28 mouse cellular contexts compared by ENCODE assay signal in genomic region chr10:9029506-9029905, GRCm38 (mm10).
DNase-seq lines count a peak whose midpoint lies in the region; ATAC-seq lines count a peak whose summit lies in the region.
"Had no signal": no experiment of that assay in that cellular context is flagged by ENCODE, and none has a peak within 500 bp of the region (broad histone marks: within the 10 kb centered on the region; RNA-seq: fewer than 3 reads in every experiment).

No protein-coding gene starts in this region.

- H3K27ac ChIP-seq in limb, embryonic 12.5 days: peak overlapping the region; percentile 41; the same call in 1 of the 2 replicates
- H3K27ac ChIP-seq in limb, embryonic 10.5 days: no peak overlapping the region
- 0 out of 2 replicates have a peak overlapping the region, but pooled peaks have one; percentile 19 for H3K27ac ChIP-seq in stomach, embryonic 15.5 days
- H3K27ac ChIP-seq: embryonic facial prominence, embryonic 10.5 days; embryonic facial prominence, embryonic 13.5 days; forebrain, embryonic 10.5 days; forebrain, embryonic 13.5 days; heart, adult 2 months; heart, embryonic 10.5 days; heart, embryonic 13.5 days; hindbrain, embryonic 12.5 days had no signal

- ATAC-seq in limb, embryonic 12.5 days (ENCODE audit: insufficient number of reproducible peaks, insufficient read depth, low FRiP score, low TSS enrichment, low read depth): no peak
- ATAC-seq in stomach, embryonic 15.5 days (ENCODE audit: insufficient read depth, low FRiP score, low read depth): no peak
- ATAC-seq: activated CD4-positive, CD25-positive, alpha-beta regulatory T cell, adult 4 months; forebrain, embryonic 13.5 days; forebrain, embryonic 16.5 days had no signal

- DNase-seq in limb, embryonic 10.5 days (ENCODE audit: low spot score): no peak
- DNase-seq in urinary bladder, adult 18-20 months (ENCODE audit: low spot score in 2 of 2): peak; percentile 17 to 62
- DNase-seq in urinary bladder, postnatal 4 days (ENCODE audit: low spot score in 2 of 2): no peak
- DNase-seq in urinary bladder, postnatal 36 days (ENCODE audit: low spot score in 2 of 2): peak; percentile 41 to 59
- no peak for DNase-seq in kidney, postnatal 14 days
- DNase-seq: adrenal gland, adult 8-10 months; adrenal gland, postnatal 25 days; cerebellum, adult 11-12 months; cerebellum, adult 8-10 months; cerebellum, postnatal 10 days; cerebellum, postnatal 36 days; embryo, embryonic 11 days; gastrocnemius, postnatal 10 days; gastrocnemius, postnatal 36 days; heart, adult 2 months; heart, postnatal 14 days had no signal

- H3K36me3 ChIP-seq in limb, embryonic 12.5 days: no peaks in the 10 kb centered on the region
- no peaks in the 10 kb centered on the region for H3K36me3 ChIP-seq in limb, embryonic 10.5 days
- no peaks in the 10 kb centered on the region for H3K36me3 ChIP-seq in stomach, embryonic 15.5 days
- H3K36me3 ChIP-seq: embryonic facial prominence, embryonic 10.5 days; embryonic facial prominence, embryonic 13.5 days; forebrain, embryonic 10.5 days; heart, embryonic 10.5 days; heart, embryonic 13.5 days; hindbrain, embryonic 12.5 days had no signal

- no peak overlapping the region for H3K4me2 ChIP-seq in limb, embryonic 12.5 days
- H3K4me2 ChIP-seq in stomach, embryonic 15.5 days: no peak overlapping the region
- H3K4me2 ChIP-seq: embryonic facial prominence, embryonic 13.5 days; forebrain, embryonic 13.5 days; heart, embryonic 13.5 days; hindbrain, embryonic 12.5 days had no signal

- H3K27me3 ChIP-seq in limb, embryonic 12.5 days: no peaks in the 10 kb centered on the region
- H3K27me3 ChIP-seq in limb, embryonic 10.5 days (ENCODE audit: low read depth, poor library complexity, severe bottlenecking): no peaks in the 10 kb centered on the region
- H3K27me3 ChIP-seq in stomach, embryonic 15.5 days (replicated peaks): no peaks in the 10 kb centered on the region
- H3K27me3 ChIP-seq: embryonic facial prominence, embryonic 13.5 days; forebrain, embryonic 13.5 days; heart, embryonic 13.5 days; hindbrain, embryonic 12.5 days had no signal

- H3K9ac ChIP-seq in limb, embryonic 12.5 days (replicated peaks): no peak overlapping the region
- no peak overlapping the region for H3K9ac ChIP-seq in stomach, embryonic 15.5 days
- H3K9ac ChIP-seq: embryonic facial prominence, embryonic 13.5 days; forebrain, embryonic 13.5 days; heart, embryonic 13.5 days; hindbrain, embryonic 12.5 days had no signal

- no peaks in the 10 kb centered on the region for H3K9me3 ChIP-seq in limb, embryonic 12.5 days
- no peaks in the 10 kb centered on the region for H3K9me3 ChIP-seq in limb, embryonic 10.5 days (replicated peaks)
- H3K9me3 ChIP-seq in stomach, embryonic 15.5 days: no peaks in the 10 kb centered on the region
- H3K9me3 ChIP-seq: embryonic facial prominence, embryonic 10.5 days; embryonic facial prominence, embryonic 13.5 days; forebrain, embryonic 10.5 days; forebrain, embryonic 13.5 days; heart, embryonic 10.5 days; heart, embryonic 13.5 days; hindbrain, embryonic 12.5 days had no signal

- 62% methylated on average over 6 of the region's 6 CpGs for WGBS in limb, embryonic 12.5 days
- 77% methylated on average over 6 of the region's 6 CpGs for WGBS in limb, embryonic 10.5 days
- WGBS in stomach, embryonic 15.5 days: 64% methylated on average over 6 of the region's 6 CpGs

- H3K4me1 ChIP-seq in limb, embryonic 12.5 days (replicated peaks): 0 out of 2 replicates have a peak, but pooled peaks cover 5% of the 10 kb centered on the region
- H3K4me1 ChIP-seq in limb, embryonic 10.5 days: no peaks in the 10 kb centered on the region
- 0 out of 2 replicates have a peak, but pooled peaks cover 2% of the 10 kb centered on the region for H3K4me1 ChIP-seq in stomach, embryonic 15.5 days
- H3K4me1 ChIP-seq: embryonic facial prominence, embryonic 10.5 days; embryonic facial prominence, embryonic 13.5 days; forebrain, embryonic 10.5 days; forebrain, embryonic 13.5 days; heart, embryonic 10.5 days; heart, embryonic 13.5 days; hindbrain, embryonic 12.5 days had no signal

- no peak overlapping the region for H3K4me3 ChIP-seq in limb, embryonic 12.5 days (replicated peaks)
- H3K4me3 ChIP-seq in limb, embryonic 10.5 days: no peak overlapping the region
- H3K4me3 ChIP-seq in stomach, embryonic 15.5 days (replicated peaks): no peak overlapping the region
- H3K4me3 ChIP-seq: embryonic facial prominence, embryonic 10.5 days; embryonic facial prominence, embryonic 13.5 days; erythroblast, embryonic 14.5 days; forebrain, embryonic 10.5 days; forebrain, embryonic 13.5 days; heart, adult 2 months; heart, embryonic 10.5 days; heart, embryonic 13.5 days; hindbrain, embryonic 12.5 days had no signal

Comparison
In these comparisons a context has a peak if more than half of its experiments do, and no peak if none do; other contexts are left out.
1. DNase-seq: peak in urinary bladder, adult 18-20 months (2 of 2) and urinary bladder, postnatal 36 days (2 of 2); none in limb, embryonic 10.5 days (single experiment), urinary bladder, postnatal 4 days (0 of 2) and kidney, postnatal 14 days (single experiment).